Mouse (Mus musculus) ES-Bruce4 (cell line): ENCODE data around the gene Rdx.

Source experiments
- CTCF ChIP-seq: IDR thresholded peaks from one replicate; pipeline ENCODE4 v1.8.1; 2011; ENCODE audit warnings: low read depth, low read length
- POLR2A ChIP-seq: IDR thresholded peaks from one replicate; pipeline ENCODE4 v1.8.1; 2011; ENCODE audit warnings: low read length; ENCODE audit not compliant: insufficient read depth

GRCm38 (mm10) chr9:52110738-52111137 lies 63.8 kb downstream of the Rdx start:
- TF ChIP-seq POLR2A = no peak
- no peak for TF ChIP-seq CTCF
